Mouse (Mus musculus) cerebellum, adult 11 months (tissue): ENCODE measurements around the gene Tbc1d24.
"Not testable (repeated sequence)": the region's sequence is repeated elsewhere in the genome, so short reads cannot be mapped to it uniquely, and the experiment has no call there.

Experiments
- DNase-seq: peaks from one replicate; pipeline ENCODE4 v3.0.0; 2022

Gene Tbc1d24

DNA sequence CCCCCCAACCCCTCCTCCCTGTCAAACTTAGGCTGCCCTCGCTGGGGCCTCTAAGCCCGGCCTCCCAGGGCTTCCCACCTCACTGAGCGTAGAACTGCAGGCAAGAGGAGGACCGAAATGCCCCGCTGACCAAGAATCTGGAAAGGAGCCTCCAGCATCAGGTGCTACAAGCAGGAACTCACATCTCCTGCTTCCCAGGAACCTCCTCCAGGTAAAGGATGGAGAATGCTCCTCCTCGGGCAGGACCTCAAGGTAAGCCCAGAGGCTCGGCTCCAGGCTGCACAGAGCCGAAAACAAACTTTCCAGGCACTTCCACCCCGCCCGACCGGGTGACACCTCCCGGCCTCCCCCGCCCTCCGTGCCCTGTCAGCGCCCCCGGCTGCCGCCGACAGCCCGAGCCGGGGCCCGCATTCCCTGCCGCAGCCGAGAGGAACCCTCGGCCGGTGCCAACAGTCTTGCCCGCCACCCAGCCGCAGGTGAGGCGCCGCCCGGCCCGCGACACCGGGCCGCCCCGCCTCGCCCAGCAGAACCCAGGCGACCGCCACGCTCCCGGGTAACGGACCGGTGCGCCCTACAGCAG, 64.4 kb downstream of the Tbc1d24 start:
- DNase-seq, result peak; percentile 28

- DNase-seq, result no peak
Observed at GRCm38 (mm10) chr17:24139968-24140367, 65.4 kb downstream of the Tbc1d24 start.

- no peak for DNase-seq
Observed at GRCm38 (mm10) chr17:24139256-24139655, 66.1 kb downstream of the Tbc1d24 start.

GRCm38 (mm10) chr17:24137226-24137880, 68.0 kb downstream of the Tbc1d24 start:
- no peak for DNase-seq

GRCm38 (mm10) chr17:24134062-24134461, 71.3 kb downstream of the Tbc1d24 start:
- DNase-seq, result no peak

DNA sequence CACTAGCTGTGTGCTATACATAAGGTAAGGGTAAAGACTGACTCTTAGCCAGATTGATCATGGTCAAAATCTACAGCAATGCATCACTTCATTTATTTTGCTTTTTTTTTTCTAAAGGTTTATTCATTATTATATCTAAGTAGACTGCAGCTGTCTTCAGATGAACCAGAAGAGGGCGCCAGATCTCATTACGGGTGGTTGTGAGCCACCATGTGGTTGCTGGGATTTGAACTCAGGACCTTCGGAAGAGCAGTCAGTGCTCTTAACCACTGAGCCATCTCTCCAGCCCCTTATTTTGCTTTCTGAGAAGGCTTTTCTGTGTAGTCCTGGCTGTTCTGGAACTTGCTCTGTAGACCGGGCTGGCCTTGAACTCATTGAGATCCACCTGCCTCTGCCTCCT, 72.4 kb downstream of the Tbc1d24 start:
- not testable (repeated sequence) for DNase-seq

DNA sequence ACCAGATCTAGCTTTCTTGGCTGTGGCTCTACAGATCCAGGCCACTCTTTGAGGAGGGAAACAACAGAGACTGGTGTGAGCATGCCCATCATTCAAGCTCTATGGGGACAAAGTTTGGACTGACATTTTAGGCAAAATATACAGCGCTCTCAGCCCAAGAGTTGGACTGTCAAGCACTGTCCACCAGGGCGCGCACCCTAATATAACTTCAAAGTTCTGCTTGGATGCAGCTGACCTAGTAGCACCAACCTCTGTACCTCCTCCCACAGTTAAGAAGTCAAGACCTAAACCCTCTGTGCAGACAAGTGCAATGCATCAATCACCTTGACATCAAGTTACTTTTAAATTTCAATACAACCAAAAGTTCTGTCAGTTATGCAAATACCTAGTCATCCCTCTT, 73.8 kb downstream of the Tbc1d24 start:
- DNase-seq, result no peak

DNA sequence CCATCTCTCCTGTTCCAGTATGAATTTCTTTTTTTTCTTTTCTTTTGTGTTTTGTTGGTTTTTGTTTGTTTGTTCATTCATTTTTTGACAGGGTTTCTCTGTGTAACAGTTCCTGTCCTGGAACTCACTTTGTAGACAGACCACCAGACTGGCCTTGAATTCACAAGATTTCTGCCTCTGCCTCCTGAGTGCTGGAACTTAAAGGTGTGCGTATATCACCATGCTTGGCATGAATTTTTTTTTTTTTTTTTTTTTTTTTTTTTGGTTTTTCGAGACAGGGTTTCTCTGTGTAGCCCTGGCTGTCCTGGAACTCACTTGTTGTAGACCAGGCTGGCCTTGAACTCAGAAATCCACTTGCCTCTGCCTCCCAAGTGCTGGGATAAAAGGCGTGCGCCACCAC, 76.1 kb downstream of the Tbc1d24 start:
- not testable (repeated sequence) for DNase-seq

GRCm38 (mm10) chr17:24127592-24127991, 77.8 kb downstream of the Tbc1d24 start:
- DNase-seq, result no peak

GRCm38 (mm10) chr17:24126801-24127200, 78.6 kb downstream of the Tbc1d24 start:
- DNase-seq, result no peak
